Mouse (Mus musculus) hindbrain, postnatal 0 days (tissue): ENCODE results near the gene Pcyt1a. TPM values are rescaled to one million over a fixed set of nuclear protein-coding genes. Genes with fewer than 3 reads are reported as not detected.

Experiments used
- ATAC-seq: fragments of 200-750 bp; cut with Nextera tagmentation; 2 replicates; pipeline ENCODE4 v1.8.0; 2017; ENCODE audit warnings: mild to moderate bottlenecking, moderate TSS enrichment, moderate library complexity
- DNase-seq: peaks from one replicate; pipeline ENCODE4 v3.0.0-alpha.2; 2015; ENCODE audit warnings: low spot score
- H3K27ac ChIP-seq: fragments of 300-500 bp; sonication (generic); 2 replicates; pipeline ENCODE4 v1.5.1; 2014; ENCODE audit warnings: mild to moderate bottlenecking
- H3K27me3 ChIP-seq: fragments of 300-500 bp; sonication (generic); 2 replicates; pipeline ENCODE4 v1.6.1; 2014; ENCODE audit warnings: low read length, mixed read lengths; ENCODE audit not compliant: insufficient read depth
- H3K36me3 ChIP-seq: fragments of 300-500 bp; sonication (generic); 2 replicates; pipeline ENCODE4 v1.6.1; 2014; ENCODE audit warnings: low read length, mixed read lengths; ENCODE audit not compliant: insufficient read depth
- H3K4me1 ChIP-seq: fragments of 300-500 bp; sonication (generic); 2 replicates; pipeline ENCODE4 v1.6.1; 2014; ENCODE audit warnings: antibody characterized with exemption, low read length, mixed read lengths; ENCODE audit not compliant: insufficient read depth
- H3K4me2 ChIP-seq: fragments of 300-500 bp; sonication (generic); 2 replicates; pipeline ENCODE4 v1.6.1; 2014; ENCODE audit warnings: low read depth, mild to moderate bottlenecking, low read length, moderate library complexity, mixed read lengths
- H3K4me3 ChIP-seq: fragments of 300-500 bp; sonication (generic); 2 replicates; pipeline ENCODE4 v1.5.1; 2014; ENCODE audit warnings: low read length
- H3K9ac ChIP-seq: fragments of 300-500 bp; sonication (generic); replicated peaks from 2 replicates; pipeline ENCODE4 v1.6.1; 2014; ENCODE audit warnings: mild to moderate bottlenecking, low read length, moderate library complexity, mixed read lengths
- H3K9me3 ChIP-seq: fragments of 300-500 bp; sonication (generic); 2 replicates; pipeline ENCODE4 v1.6.1; 2016; ENCODE audit warnings: low read length, mixed read lengths
- CTCF ChIP-seq: IDR thresholded peaks from 2 replicates; pipeline ENCODE4 v1.5.1; 2016; ENCODE audit warnings: antibody characterized with exemption, control low read depth, low read depth
- WGBS: fragments of 180-500 bp; shearing (Covaris S2); extraction: QIAGEN DNeasy Blood & Tissue Kit; methylation state at CpG from one replicate; pipeline ENCODE4 v1.1.7; 2014; 5-methylcytosine and 5-hydroxymethylcytosine counted together
- polyA plus RNA-seq: library from polyadenylated mRNA; unstranded; fragments of >200 nt; fragmentation: Nextera tagmentation; extraction: Ambion mirVana; gene quantifications from 2 replicates; pipeline ENCODE4 v1.2.1, GENCODE M21; 2015
- total RNA-seq: library from RNA; depleted of rRNA; stranded (reverse); fragments of >200 nt; gene quantifications from 2 replicates; pipeline ENCODE4 v1.2.3, GENCODE M21; 2014

Pcyt1a gene
- total and polyA plus RNA-seq, 2 experiments from 2014 or later: 47.6 to 49.3 TPM

- WGBS: 67% methylated on average over 6 of the region's 6 CpGs
- no peak overlapping the region for H3K27ac ChIP-seq
These were observed 34.8 kb upstream of the Pcyt1a start for GRCm38 (mm10) chr16:32395679-32396540.

GRCm38 (mm10) chr16:32396541-32396835 is 34.2 kb upstream of the Pcyt1a start:
- TF ChIP-seq CTCF: no peak
- Histone ChIP-seq H3K36me3 (peaks cover 4% of the 10 kb centered on the region), H3K4me2 (no peak overlapping the region), H3K27ac (no peak overlapping the region), H3K4me1 (no peaks in the 10 kb centered on the region), H3K27me3 (no peaks in the 10 kb centered on the region), H3K9ac (no peak overlapping the region), H3K4me3 (no peak overlapping the region), H3K9me3 (no peaks in the 10 kb centered on the region)
- ATAC-seq (no peak), DNase-seq (no peak)
- 62% methylated on average over 3 of the region's 3 CpGs for whole genome bisulfite sequencing

More at GRCm38 (mm10) chr16:32395679-32396540, 34.8 kb upstream of the Pcyt1a start:
- ATAC-seq (no peak), DNase-seq (no peak)
- Histone ChIP-seq H3K27me3 (no peaks in the 10 kb centered on the region), H3K36me3 (peaks cover 10% of the 10 kb centered on the region), H3K9me3 (no peaks in the 10 kb centered on the region), H3K4me1 (no peaks in the 10 kb centered on the region), H3K4me2 (no peak overlapping the region), H3K9ac (no peak overlapping the region), H3K4me3 (no peak overlapping the region)
- TF ChIP-seq CTCF: no peak

GRCm38 (mm10) chr16:32398206-32398605 is 32.5 kb upstream of the Pcyt1a start:
- no peak for TF ChIP-seq CTCF
- H3K4me2 ChIP-seq: no peak overlapping the region
- peaks cover under 1% of the 10 kb centered on the region; the same call in 1 of the 2 replicates for H3K36me3 ChIP-seq
- H3K9me3 ChIP-seq: no peaks in the 10 kb centered on the region
- no peaks in the 10 kb centered on the region for H3K4me1 ChIP-seq
- 74% methylated on average over 3 of the region's 3 CpGs for WGBS
- no peak overlapping the region for H3K27ac ChIP-seq
- H3K9ac ChIP-seq: no peak overlapping the region
- H3K4me3 ChIP-seq: no peak overlapping the region
- ATAC-seq (no peak), DNase-seq (no peak)
- no peaks in the 10 kb centered on the region for H3K27me3 ChIP-seq

GRCm38 (mm10) chr16:32400267-32400666 is 30.5 kb upstream of the Pcyt1a start, which contains the start of gene Tm4sf19:
Gene Tm4sf19 (plus strand): TSS chr16:32400506.
- 80% methylated on average over 7 of the region's 7 CpGs for WGBS

GRCm38 (mm10) chr16:32401335-32401965 is 29.3 kb upstream of the Pcyt1a start:
- H3K9me3 ChIP-seq: no peaks in the 10 kb centered on the region
- WGBS: 84% methylated on average over 9 of the region's 9 CpGs
- ATAC-seq (no peak), DNase-seq (no peak)
- H3K27ac ChIP-seq: no peak overlapping the region
- H3K27me3 ChIP-seq: no peaks in the 10 kb centered on the region
- H3K4me3 ChIP-seq: no peak overlapping the region
- no peak overlapping the region for H3K9ac ChIP-seq
- no peaks in the 10 kb centered on the region for H3K4me1 ChIP-seq
- no peaks in the 10 kb centered on the region for H3K36me3 ChIP-seq
- no peak overlapping the region for H3K4me2 ChIP-seq
- no peak for TF ChIP-seq CTCF

More at GRCm38 (mm10) chr16:32400267-32400666, 30.5 kb upstream of the Pcyt1a start, which contains the start of gene Tm4sf19:
- Histone ChIP-seq H3K4me3 (no peak within 1 kb of the TSS), H3K36me3 (no peaks in the 10 kb centered on the region), H3K9me3 (no peaks in the 10 kb centered on the region), H3K27me3 (no peaks in the 10 kb centered on the region), H3K9ac (no peak within 1 kb of the TSS), H3K4me2 (no peak within 1 kb of the TSS), H3K4me1 (no peaks in the 10 kb centered on the region), H3K27ac (no peak within 1 kb of the TSS)
- TF ChIP-seq CTCF: no peak
- ATAC-seq (no peak), DNase-seq (no peak)

GRCm38 (mm10) chr16:32402818-32403217 is 27.9 kb upstream of the Pcyt1a start:
- Histone ChIP-seq H3K27ac (no peak overlapping the region), H3K4me1 (no peaks in the 10 kb centered on the region), H3K4me2 (no peak overlapping the region), H3K9me3 (no peaks in the 10 kb centered on the region), H3K27me3 (no peaks in the 10 kb centered on the region), H3K4me3 (no peak overlapping the region), H3K36me3 (no peaks in the 10 kb centered on the region), H3K9ac (no peak overlapping the region)
- no peak for TF ChIP-seq CTCF
- DNase-seq (no peak), ATAC-seq (no peak)
- 92% methylated on average over 3 of the region's 3 CpGs for WGBS

- WGBS: 85% methylated on average over 9 of the region's 9 CpGs
- no peak overlapping the region for H3K4me2 ChIP-seq
- no peak overlapping the region for H3K4me3 ChIP-seq
- H3K9ac ChIP-seq: no peak overlapping the region
- H3K36me3 ChIP-seq: no peaks in the 10 kb centered on the region
- H3K4me1 ChIP-seq: no peaks in the 10 kb centered on the region
- DNase-seq: no peak
- no peak for ATAC-seq
- no peaks in the 10 kb centered on the region for H3K27me3 ChIP-seq
- no peaks in the 10 kb centered on the region for H3K9me3 ChIP-seq
- no peak overlapping the region for H3K27ac ChIP-seq
- TF ChIP-seq CTCF: no peak
These were observed 25.0 kb upstream of the Pcyt1a start for GRCm38 (mm10) chr16:32405716-32406115.
